Mouse (Mus musculus) lung, embryonic 16.5 days (tissue): ENCODE results near the gene Bcl2l15. TPM values are rescaled to one million over a fixed set of nuclear protein-coding genes. Genes with fewer than 3 reads are reported as not detected.

Experiments
- ATAC-seq: fragments of 200-750 bp; cut with Nextera tagmentation; 2 replicates; pipeline ENCODE4 v1.8.0; 2017; ENCODE audit warnings: low read depth, mild to moderate bottlenecking, moderate library complexity
- H3K27ac ChIP-seq: fragments of 300-500 bp; sonication (generic); 2 replicates; pipeline ENCODE4 v1.5.1; 2014; ENCODE audit warnings: mild to moderate bottlenecking, control low read depth, low read length
- H3K27me3 ChIP-seq: fragments of 300-500 bp; sonication (generic); 2 replicates; pipeline ENCODE4 v1.6.1; 2014; ENCODE audit warnings: low read depth, low read length, mixed read lengths; ENCODE audit not compliant: control insufficient read depth, insufficient read depth
- H3K36me3 ChIP-seq: fragments of 300-500 bp; sonication (generic); 2 replicates; pipeline ENCODE4 v1.6.1; 2014; ENCODE audit warnings: low read length; ENCODE audit not compliant: control insufficient read depth, insufficient read depth
- H3K4me1 ChIP-seq: fragments of 300-500 bp; sonication (generic); replicated peaks from 2 replicates; pipeline ENCODE4 v1.6.1; 2014; ENCODE audit warnings: low read length, mixed read lengths; ENCODE audit not compliant: control insufficient read depth, insufficient read depth
- H3K4me2 ChIP-seq: fragments of 300-500 bp; sonication (generic); 2 replicates; pipeline ENCODE4 v1.6.1; 2014; ENCODE audit warnings: low read depth, low read length, control low read depth
- H3K4me3 ChIP-seq: fragments of 300-500 bp; sonication (generic); 2 replicates; pipeline ENCODE4 v1.5.1; 2014; ENCODE audit warnings: mild to moderate bottlenecking, low read length, control low read depth
- H3K9ac ChIP-seq: fragments of 300-500 bp; sonication (generic); 2 replicates; pipeline ENCODE4 v1.6.1; 2014; ENCODE audit warnings: low read length, control low read depth
- H3K9me3 ChIP-seq: fragments of 300-500 bp; sonication (generic); 2 replicates; pipeline ENCODE4 v1.6.1; 2016; ENCODE audit warnings: low read length; ENCODE audit not compliant: control insufficient read depth
- WGBS: fragments of 180-500 bp; shearing (Covaris S2); extraction: QIAGEN DNeasy Blood & Tissue Kit; methylation state at CpG from one replicate; pipeline ENCODE4 v1.1.7; 2014; 5-methylcytosine and 5-hydroxymethylcytosine counted together
- polyA plus RNA-seq: library from polyadenylated mRNA; unstranded; fragments of >200 nt; fragmentation: Nextera tagmentation; extraction: Ambion mirVana; gene quantifications from 2 replicates; pipeline ENCODE4 v1.2.1, GENCODE M21; 2015

The Bcl2l15 gene
- polyA plus RNA-seq, 1 experiment from 2014 or later, result not detected

- no peak for ATAC-seq
- 14% methylated on average over 3 of the region's 3 CpGs for WGBS
- Histone ChIP-seq H3K9ac (no peak overlapping the region), H3K4me2 (no peak overlapping the region), H3K4me1 (no peaks in the 10 kb centered on the region), H3K27ac (no peak overlapping the region), H3K27me3 (no peaks in the 10 kb centered on the region), H3K36me3 (no peaks in the 10 kb centered on the region), H3K4me3 (no peak overlapping the region), H3K9me3 (no peaks in the 10 kb centered on the region)
Observed at GRCm38 (mm10) chr3:103887581-103887980, 55.2 kb downstream of the Bcl2l15 start.

- H3K4me3 ChIP-seq, result no peak overlapping the region
- no peaks in the 10 kb centered on the region for H3K36me3 ChIP-seq
- no peaks in the 10 kb centered on the region for H3K4me1 ChIP-seq
- 87% methylated on average over 3 of the region's 3 CpGs for WGBS
- no peak for ATAC-seq
- no peaks in the 10 kb centered on the region for H3K9me3 ChIP-seq
- no peak overlapping the region for H3K4me2 ChIP-seq
- no peak overlapping the region for H3K27ac ChIP-seq
- H3K9ac ChIP-seq, result no peak overlapping the region
- H3K27me3 ChIP-seq, result no peaks in the 10 kb centered on the region
Observed at GRCm38 (mm10) chr3:103893374-103893773, 61.0 kb downstream of the Bcl2l15 start.

Other genes starting within 250 kb of the Bcl2l15 start
- gene Atg4a-ps, start 186.5 kb upstream of the Bcl2l15 start, polyA plus RNA-seq, result 0.09 and 0.13 TPM in 2 replicates
- 83.8 and 84.9 TPM in 2 replicates for gene Olfml3, start 94.6 kb upstream of the Bcl2l15 start, polyA plus RNA-seq
- gene Gm10964, start 93.2 kb upstream of the Bcl2l15 start, polyA plus RNA-seq, result not detected in 2 replicates
- 12.2 and 12.3 TPM in 2 replicates for gene Hipk1, start 41.0 kb upstream of the Bcl2l15 start, polyA plus RNA-seq
- 23.4 and 26.3 TPM in 2 replicates for gene Dclre1b, start 23.2 kb upstream of the Bcl2l15 start, polyA plus RNA-seq
- 21.0 and 21.8 TPM in 2 replicates for gene Ap4b1, start 23.1 kb upstream of the Bcl2l15 start, polyA plus RNA-seq
- 0.15 and 0.52 TPM in 2 replicates for gene Gm43064, start 23.0 kb upstream of the Bcl2l15 start, polyA plus RNA-seq
- gene Ptpn22, start 27.2 kb downstream of the Bcl2l15 start, polyA plus RNA-seq, result 1.4 and 3.1 TPM in 2 replicates
- 7.7 and 8.9 TPM in 2 replicates for gene Rsbn1, start 81.5 kb downstream of the Bcl2l15 start, polyA plus RNA-seq
- 23.1 and 24.3 TPM in 2 replicates for gene Phtf1, start 135.5 kb downstream of the Bcl2l15 start, polyA plus RNA-seq